Mouse (Mus musculus) mouse embryonic stem cell (cell line): Measurements from ENCODE around the gene Plscr1.

Source experiments
- in situ Hi-C, 2 experiments: fragments of 300-500 bp; cut with MboI; formaldehyde crosslinking; loops; 1 replicate in 1 of 2; 3 replicates in 1 of 2; pipeline ENCODE4 v1.14.3; 2019 to 2020; ENCODE audit warnings: low sequenced_read_pairs in 2 of 2, low pct_unique_long_range_greater_than_20kb in 1 of 2, mixed read lengths in 1 of 2; ENCODE audit not compliant: unreplicated experiment in 1 of 2

The Plscr1 gene

GRCm38 (mm10) chr9:92249987-92250772, 630 bp downstream of the Plscr1 start:
- in situ Hi-C loops, result no loop called here

- in situ Hi-C loops, result no loop called here
Observed at GRCm38 (mm10) chr9:92252718-92253117, 3.2 kb downstream of the Plscr1 start.

- in situ Hi-C loops, result no loop called here
Observed at GRCm38 (mm10) chr9:92253585-92254321, 4.2 kb downstream of the Plscr1 start.

- in situ Hi-C loops, result no loop called here
Observed at GRCm38 (mm10) chr9:92260481-92261159, 11.1 kb downstream of the Plscr1 start.

- in situ Hi-C loops, result no loop called here
Observed at GRCm38 (mm10) chr9:92265719-92266118, 16.2 kb downstream of the Plscr1 start.

GRCm38 (mm10) chr9:92266558-92267171, 17.1 kb downstream of the Plscr1 start:
- in situ Hi-C loops, result no loop called here

GRCm38 (mm10) chr9:92267732-92268131, 18.2 kb downstream of the Plscr1 start:
- in situ Hi-C loops, result no loop called here

- in situ Hi-C loops, result no loop called here
Observed at GRCm38 (mm10) chr9:92269829-92270404, 20.4 kb downstream of the Plscr1 start.

- in situ Hi-C loops, result no loop called here
Observed at GRCm38 (mm10) chr9:92270927-92271326, 21.4 kb downstream of the Plscr1 start.

- in situ Hi-C loops, result no loop called here
Observed at GRCm38 (mm10) chr9:92272650-92273049, 23.1 kb downstream of the Plscr1 start.

GRCm38 (mm10) chr9:92273271-92273670, 23.7 kb downstream of the Plscr1 start:
- in situ Hi-C loops, result no loop called here

GRCm38 (mm10) chr9:92273956-92274762, 24.6 kb downstream of the Plscr1 start:
- in situ Hi-C loops, result no loop called here

- in situ Hi-C loops, result no loop called here
Observed at GRCm38 (mm10) chr9:92275486-92276207, 26.1 kb downstream of the Plscr1 start, which contains the start of gene Plscr2. Plscr2 (plus strand) TSS chr9:92275602.

- in situ Hi-C loops, result no loop called here
Observed at GRCm38 (mm10) chr9:92276360-92276759, 26.8 kb downstream of the Plscr1 start.

- in situ Hi-C loops, result no loop called here
Observed at GRCm38 (mm10) chr9:92280048-92280447, 30.5 kb downstream of the Plscr1 start.

- in situ Hi-C loops, result no loop called here
Observed at GRCm38 (mm10) chr9:92282563-92283171, 33.1 kb downstream of the Plscr1 start.

- in situ Hi-C loops, result no loop called here
Observed at GRCm38 (mm10) chr9:92289675-92290074, 40.1 kb downstream of the Plscr1 start.
